Mouse (Mus musculus): ENCODE measurements at regions not wholly inside any gene's neighbourhood (a gene's known extent, or its start where the extent isn't known, plus 50 kb on each side); places are given as distances from the start of the nearest gene placed in this dataset.

DNA sequence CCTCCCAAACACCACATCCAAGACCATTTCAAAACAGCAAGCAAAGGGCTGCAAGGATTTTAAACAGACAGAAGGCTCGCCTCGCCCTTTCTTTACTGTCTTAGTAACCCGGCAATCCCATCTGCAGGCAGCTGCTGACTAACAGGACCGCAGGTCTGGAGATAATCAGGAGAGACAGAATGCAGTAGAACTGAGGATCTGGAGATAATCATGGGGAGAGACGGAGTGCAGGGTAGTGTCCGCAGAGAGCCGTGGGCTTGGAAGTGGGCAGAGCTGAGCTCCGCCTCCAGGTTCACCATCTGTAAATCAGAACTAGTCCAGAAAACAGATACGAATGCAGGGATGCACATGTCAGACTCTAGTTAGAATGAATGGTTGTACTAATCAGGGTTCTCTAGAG is 79.4 kb upstream of the Mgme1 start:
- TF ChIP-seq POLR2A (IDR thresholded peaks at IDR 0.05; ENCODE audit: low read depth, low read length): no peak
- no peak for TF ChIP-seq CTCF (IDR thresholded peaks at IDR 0.05; ENCODE audit: extremely low read depth, insufficient read length, insufficient replicate concordance, low read depth, low read length)

Measured in small intestine, adult 2 months (tissue).